ENCODE assay signal across 9 mouse cellular contexts in genomic region chr11:69804652-69804940, GRCm38 (mm10). TPM values are rescaled to one million over a fixed set of nuclear protein-coding genes. Genes with fewer than 3 reads are reported as not detected.
DNase-seq lines count a peak whose midpoint lies in the region; ATAC-seq lines count a peak whose summit lies in the region.
"Had no signal": no experiment of that assay in that cellular context is flagged by ENCODE, and none has a peak within 500 bp of the region (broad histone marks: within the 10 kb centered on the region; RNA-seq: fewer than 3 reads in every experiment).

No protein-coding gene starts in this region.

- peaks cover 5% of the 10 kb centered on the region; the same call in 1 of the 2 replicates for H3K9me3 ChIP-seq in forebrain, embryonic 10.5 days
- H3K9me3 ChIP-seq in forebrain, embryonic 11.5 days (ENCODE audit: control insufficient read depth, low read length): no peaks in the 10 kb centered on the region; the same call in 1 of the 2 replicates
- H3K9me3 ChIP-seq in heart, embryonic 13.5 days: peaks cover 5% of the 10 kb centered on the region; the same call in 1 of the 2 replicates

- no peak for DNase-seq in forebrain, embryonic 10.5 days (ENCODE audit: extremely low spot score, low spot score)
- no peak for DNase-seq in forebrain, embryonic 11.5 days (ENCODE audit: low spot score)
- DNase-seq in kidney, postnatal 10 days: peak; percentile 56
- DNase-seq in lung, postnatal 36 days: peak; percentile 53
- no peak for DNase-seq in layer of hippocampus, adult 9-11 months
- DNase-seq in thymus, postnatal 25 days: no peak
- no peak for DNase-seq in cerebellum, adult 8-10 months

- no peak overlapping the region for H3K9ac ChIP-seq in forebrain, embryonic 11.5 days (ENCODE audit: low read length)
- H3K9ac ChIP-seq in heart, embryonic 13.5 days: peak overlapping the region; percentile 65; the same call in 1 of the 2 replicates

- no peak overlapping the region for H3K4me2 ChIP-seq in forebrain, embryonic 11.5 days (ENCODE audit: low read depth, low read length, severe bottlenecking)
- peak overlapping the region; percentile 82 for H3K4me2 ChIP-seq in heart, embryonic 13.5 days

- peaks cover 60% of the 10 kb centered on the region for H3K4me1 ChIP-seq in forebrain, embryonic 10.5 days
- peaks cover 35% of the 10 kb centered on the region for H3K4me1 ChIP-seq in forebrain, embryonic 11.5 days (replicated peaks; ENCODE audit: control insufficient read depth, insufficient read depth, low read length)
- peaks cover 57% of the 10 kb centered on the region for H3K4me1 ChIP-seq in heart, embryonic 13.5 days

- no peaks in the 10 kb centered on the region for H3K36me3 ChIP-seq in forebrain, embryonic 10.5 days (replicated peaks)
- H3K36me3 ChIP-seq in forebrain, embryonic 11.5 days (ENCODE audit: control insufficient read depth, insufficient read depth, low read length): no peaks in the 10 kb centered on the region
- no peaks in the 10 kb centered on the region for H3K36me3 ChIP-seq in heart, embryonic 13.5 days

- 4% methylated on average over 12 of the region's 12 CpGs for WGBS in forebrain, embryonic 10.5 days
- WGBS in forebrain, embryonic 11.5 days: 5% methylated on average over 12 of the region's 12 CpGs
- WGBS in heart, embryonic 13.5 days: 7% methylated on average over 12 of the region's 12 CpGs

- peaks cover 85% of the 10 kb centered on the region for H3K27me3 ChIP-seq in forebrain, embryonic 10.5 days (ENCODE audit: poor library complexity, severe bottlenecking)
- H3K27me3 ChIP-seq in forebrain, embryonic 11.5 days (ENCODE audit: control insufficient read depth, insufficient read depth, low read length): peaks cover 44% of the 10 kb centered on the region
- H3K27me3 ChIP-seq in heart, embryonic 13.5 days (replicated peaks): peaks cover 73% of the 10 kb centered on the region

- peak overlapping the region; percentile 58; the same call in 1 of the 2 replicates for H3K4me3 ChIP-seq in forebrain, embryonic 10.5 days
- H3K4me3 ChIP-seq in forebrain, embryonic 11.5 days (ENCODE audit: low read depth, low read length): no peak overlapping the region; the same call in 1 of the 2 replicates
- peak overlapping the region; percentile 67 for H3K4me3 ChIP-seq in heart, embryonic 13.5 days

- H3K27ac ChIP-seq in forebrain, embryonic 10.5 days: 0 out of 2 replicates have a peak overlapping the region, but pooled peaks have one; percentile 20
- H3K27ac ChIP-seq in forebrain, embryonic 11.5 days (ENCODE audit: low read depth, low read length): no peak overlapping the region
- no peak overlapping the region for H3K27ac ChIP-seq in heart, embryonic 13.5 days (replicated peaks)

- no peak for ATAC-seq in forebrain, embryonic 11.5 days (replicated peaks; ENCODE audit: low FRiP score)
- no peak for ATAC-seq in heart, embryonic 13.5 days (ENCODE audit: extremely low read depth, insufficient number of reproducible peaks, low FRiP score, low TSS enrichment)

RNA-seq across cellular contexts. Expression of gene Tmem102, which starts 0.8 kb away (rescaled TPM):
- polyA plus RNA-seq in forebrain, embryonic 10.5 days (2016; fragmentation: Nextera tagmentation; extraction: Ambion mirVana): 0.71 and 0.95 TPM in 2 replicates
- polyA plus RNA-seq in forebrain, embryonic 11.5 days (2014; fragmentation: Nextera tagmentation; extraction: Ambion mirVana): 0.32 and 0.65 TPM in 2 replicates
- 1.8 and 1.9 TPM in 2 replicates for polyA plus RNA-seq in heart, embryonic 13.5 days (2015; fragmentation: Nextera tagmentation; extraction: Ambion mirVana)
- polyA plus RNA-seq: cortical plate, adult 2 months had no signal

RNA-seq across cellular contexts. Expression of gene Fgf11, which starts 2.9 kb away (rescaled TPM):
- 0.73 TPM in 2 replicates for polyA plus RNA-seq in forebrain, embryonic 10.5 days (2016; fragmentation: Nextera tagmentation; extraction: Ambion mirVana)
- polyA plus RNA-seq in forebrain, embryonic 11.5 days (2014; fragmentation: Nextera tagmentation; extraction: Ambion mirVana): 1.3 and 1.7 TPM in 2 replicates
- polyA plus RNA-seq in heart, embryonic 13.5 days (2015; fragmentation: Nextera tagmentation; extraction: Ambion mirVana): 2.0 and 2.3 TPM in 2 replicates

RNA-seq across cellular contexts. Expression of gene Chrnb1, which starts 8.9 kb away (rescaled TPM):
- polyA plus RNA-seq in forebrain, embryonic 10.5 days (2016; fragmentation: Nextera tagmentation; extraction: Ambion mirVana): 1.0 and 1.5 TPM in 2 replicates
- 0.73 and 1.1 TPM in 2 replicates for polyA plus RNA-seq in forebrain, embryonic 11.5 days (2014; fragmentation: Nextera tagmentation; extraction: Ambion mirVana)
- polyA plus RNA-seq in heart, embryonic 13.5 days (2015; fragmentation: Nextera tagmentation; extraction: Ambion mirVana): 6.8 and 7.9 TPM in 2 replicates

RNA-seq across cellular contexts. Expression of gene Gm39566, which starts 10.5 kb away (rescaled TPM):
- not detected in 2 replicates for polyA plus RNA-seq in forebrain, embryonic 10.5 days (2016; fragmentation: Nextera tagmentation; extraction: Ambion mirVana)
- polyA plus RNA-seq in forebrain, embryonic 11.5 days (2014; fragmentation: Nextera tagmentation; extraction: Ambion mirVana): not detected in 2 replicates
- polyA plus RNA-seq in heart, embryonic 13.5 days (2015; fragmentation: Nextera tagmentation; extraction: Ambion mirVana): not detected in 2 replicates
- polyA plus RNA-seq: cortical plate, adult 2 months had no signal

RNA-seq across cellular contexts. Expression of gene Spem2, which starts 13.7 kb away (rescaled TPM):
- not detected in 2 replicates for polyA plus RNA-seq in forebrain, embryonic 10.5 days (2016; fragmentation: Nextera tagmentation; extraction: Ambion mirVana)
- not detected in 2 replicates for polyA plus RNA-seq in forebrain, embryonic 11.5 days (2014; fragmentation: Nextera tagmentation; extraction: Ambion mirVana)
- not detected in 2 replicates for polyA plus RNA-seq in heart, embryonic 13.5 days (2015; fragmentation: Nextera tagmentation; extraction: Ambion mirVana)
- polyA plus RNA-seq: cortical plate, adult 2 months had no signal

Comparison
In these comparisons a context has a peak if more than half of its experiments do, and no peak if none do; other contexts are left out.
1. DNase-seq: peak in kidney, postnatal 10 days (single experiment) and lung, postnatal 36 days (single experiment); none in forebrain, embryonic 10.5 days (single experiment), forebrain, embryonic 11.5 days (single experiment), layer of hippocampus, adult 9-11 months (single experiment), thymus, postnatal 25 days (single experiment) and cerebellum, adult 8-10 months (single experiment).